Mouse (Mus musculus) liver, adult 10 weeks (tissue): Measurements from ENCODE around the gene Zbtb16. TPM values are rescaled to one million over a fixed set of nuclear protein-coding genes. Genes with fewer than 3 reads are reported as not detected.

ENCODE experiments used
- polyA plus RNA-seq: library from polyadenylated mRNA; stranded (reverse); fragments of 350-450 nt; fragmentation: Illumina TruSeq; extraction: RNeasy Lipid Tissue Mini Kit (QIAGEN cat#74804); gene quantifications from one replicate; pipeline ENCODE4 v1.2.3, GENCODE M21; 2014; ENCODE audit warnings: low read depth, low replicate concordance

The Zbtb16 gene
- 4.7 TPM for polyA plus RNA-seq

DNA sequence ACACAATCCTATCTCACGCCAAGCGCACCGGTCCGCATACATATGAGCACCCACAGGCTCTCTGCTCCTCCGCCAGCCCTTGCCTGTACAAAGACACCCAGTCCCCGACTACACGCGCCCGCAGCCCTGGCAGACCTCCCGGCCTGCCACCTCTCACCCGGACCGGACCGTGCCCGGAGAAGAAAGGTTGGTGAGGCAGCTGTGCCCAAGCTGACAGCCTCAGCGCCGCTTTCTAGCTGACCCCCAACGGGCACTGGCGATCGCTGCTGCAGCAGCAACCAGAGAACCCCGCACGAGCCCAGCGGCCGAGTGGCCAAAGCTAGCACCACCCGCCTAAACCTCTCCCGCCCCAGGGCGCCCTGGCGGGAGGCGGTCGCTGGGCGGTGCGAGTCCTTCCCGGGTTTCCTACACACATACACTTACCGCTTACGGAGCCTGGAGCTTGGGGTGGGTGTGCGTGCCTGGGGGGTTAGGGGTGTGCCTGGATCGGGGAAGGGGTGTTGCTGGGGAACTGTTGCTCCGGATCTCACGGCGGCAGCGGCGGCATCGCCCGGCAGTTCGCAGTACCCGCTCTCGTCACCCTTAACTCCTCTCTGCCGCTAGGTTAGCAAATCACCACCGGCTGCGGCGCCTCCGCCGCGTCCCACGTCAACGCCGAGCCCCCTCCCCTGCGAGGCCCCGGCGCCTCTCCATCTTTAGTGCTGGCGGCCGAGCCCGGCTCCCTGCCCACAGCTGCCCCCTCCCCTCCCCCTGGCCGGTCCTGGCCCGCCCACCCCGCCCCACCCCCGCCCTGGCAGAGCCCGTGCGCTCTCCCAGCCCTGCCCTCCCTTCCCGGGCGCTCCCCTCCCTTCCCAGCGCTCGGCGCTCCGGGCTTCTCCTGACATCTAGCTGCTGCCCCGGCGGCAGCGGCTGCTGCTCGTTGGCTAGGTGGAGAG, at the start of gene Zbtb16:
TSS of gene Zbtb16 (minus strand) at position 592 of the 935 bp plus-strand sequence.

GRCm38 (mm10) chr9:48604939-48605598, 231.0 kb downstream of the Zbtb16 start, which contains the start of gene Nnmt:
Gene Nnmt, minus strand, starts transcription at chr9:48605153.

Other genes with a start within 250 kb of the Zbtb16 start
- 105 TPM for gene Nnmt, start 231.1 kb downstream of the Zbtb16 start, polyA plus RNA-seq
- gene Htr3a, start 74.9 kb upstream of the Zbtb16 start, polyA plus RNA-seq: not detected
- gene Htr3b, start 128.8 kb upstream of the Zbtb16 start, polyA plus RNA-seq: not detected
- 3.7 TPM for gene Usp28, start 149.2 kb upstream of the Zbtb16 start, polyA plus RNA-seq
- gene Zw10, start 219.4 kb upstream of the Zbtb16 start, polyA plus RNA-seq: 11.5 TPM
- not detected for gene Tmprss5, start 245.0 kb upstream of the Zbtb16 start, polyA plus RNA-seq